Mouse (Mus musculus): ENCODE measurements around the gene 4930539E08Rik. TPM values are rescaled to one million over a fixed set of nuclear protein-coding genes. Genes with fewer than 3 reads are reported as not detected.

The 4930539E08Rik gene
- polyA plus RNA-seq, 1 experiment from 2014 or later = 1.9 TPM

DNA sequence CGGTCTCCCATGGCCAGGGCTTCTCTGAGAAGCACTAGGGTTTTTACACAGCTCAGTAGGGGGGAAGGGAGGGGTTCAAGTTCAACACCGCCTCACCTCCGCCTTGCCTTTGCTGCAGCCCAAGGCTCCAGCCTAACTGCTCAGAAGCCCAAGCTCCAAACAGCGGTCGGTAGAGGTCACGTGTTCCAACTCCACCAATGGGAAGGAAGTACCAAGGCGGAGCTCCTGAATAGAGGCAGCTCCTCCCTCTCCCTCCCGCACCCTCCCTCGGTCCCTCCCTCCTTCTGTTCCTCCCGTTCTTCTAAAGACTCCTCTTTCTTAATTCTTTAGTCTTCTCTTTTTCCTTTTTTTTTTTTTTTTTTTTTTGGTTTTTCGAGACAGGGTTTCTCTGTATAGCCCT, 27.0 kb upstream of the 4930539E08Rik start:
- no peaks in the 10 kb centered on the region for H3K36me3 ChIP-seq
- no peak overlapping the region for H3K9ac ChIP-seq
- no peak overlapping the region for H3K4me2 ChIP-seq
- no peak for ATAC-seq (ENCODE audit: low FRiP score, low read depth)
- H3K27me3 ChIP-seq = no peaks in the 10 kb centered on the region
- no peak overlapping the region for H3K27ac ChIP-seq (replicated peaks)
- no peaks in the 10 kb centered on the region for H3K4me1 ChIP-seq (replicated peaks)
- no peak overlapping the region for H3K4me3 ChIP-seq
- 84% methylated on average over 10 of the region's 11 CpGs for WGBS
- H3K9me3 ChIP-seq = no peaks in the 10 kb centered on the region

- Histone ChIP-seq H3K4me3 (no peak overlapping the region), H3K9ac (no peak overlapping the region), H3K4me1 (replicated peaks) (no peaks in the 10 kb centered on the region), H3K36me3 (no peaks in the 10 kb centered on the region), H3K27me3 (no peaks in the 10 kb centered on the region), H3K27ac (replicated peaks) (no peak overlapping the region), H3K4me2 (no peak overlapping the region), H3K9me3 (no peaks in the 10 kb centered on the region)
- no peak for ATAC-seq (ENCODE audit: low FRiP score, low read depth)
- WGBS = 86% methylated on average over 25 of the region's 25 CpGs
Observed at GRCm38 (mm10) chr17:28940776-28941555, 25.8 kb upstream of the 4930539E08Rik start.

DNA sequence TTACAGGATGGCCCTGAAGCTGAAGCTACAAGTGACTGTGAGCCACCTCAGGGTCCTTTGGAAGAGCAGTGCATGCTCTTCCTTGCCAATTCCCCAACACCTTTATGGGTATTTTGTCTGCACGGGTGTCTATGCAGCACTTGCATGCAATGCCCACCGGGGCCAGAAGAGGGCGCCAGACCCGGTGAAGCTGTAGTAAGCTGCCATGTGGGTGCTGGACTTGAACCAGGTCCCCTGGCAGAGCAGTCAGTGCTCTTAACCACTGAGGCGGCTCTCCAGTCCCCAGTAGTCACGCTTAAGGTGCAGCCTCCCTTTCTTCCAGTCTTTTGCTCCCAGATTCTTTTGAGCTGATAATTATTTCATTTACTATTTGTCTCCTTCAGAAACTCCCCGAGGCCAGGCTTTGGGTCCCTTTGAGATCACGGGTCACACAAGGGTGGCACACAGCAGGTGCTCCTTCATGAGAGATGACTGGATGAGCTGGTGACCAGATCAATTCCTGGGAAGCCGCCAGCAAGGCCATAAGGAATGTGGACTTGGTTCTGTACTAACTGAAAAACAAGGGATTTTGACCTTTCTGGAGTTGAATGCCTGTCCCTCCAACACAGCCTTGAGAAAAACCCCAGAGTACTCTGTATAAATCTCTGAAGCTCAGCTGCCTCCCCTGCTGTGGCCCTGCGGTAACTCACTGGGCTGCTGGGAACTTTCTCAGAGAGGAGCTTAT, 21.7 kb upstream of the 4930539E08Rik start:
- no peak for ATAC-seq (ENCODE audit: low FRiP score, low read depth)
- H3K4me2 ChIP-seq = no peak overlapping the region
- H3K4me3 ChIP-seq = no peak overlapping the region
- H3K4me1 ChIP-seq (replicated peaks) = no peaks in the 10 kb centered on the region
- 85% methylated on average over 10 of the region's 10 CpGs for WGBS
- no peaks in the 10 kb centered on the region for H3K36me3 ChIP-seq
- no peak overlapping the region for H3K27ac ChIP-seq (replicated peaks)
- no peaks in the 10 kb centered on the region for H3K27me3 ChIP-seq
- no peak overlapping the region for H3K9ac ChIP-seq
- no peaks in the 10 kb centered on the region for H3K9me3 ChIP-seq

GRCm38 (mm10) chr17:28936133-28936532, 21.0 kb upstream of the 4930539E08Rik start:
- Histone ChIP-seq H3K27ac (replicated peaks) (no peak overlapping the region), H3K4me3 (no peak overlapping the region), H3K4me1 (replicated peaks) (no peaks in the 10 kb centered on the region), H3K27me3 (no peaks in the 10 kb centered on the region), H3K36me3 (no peaks in the 10 kb centered on the region), H3K9me3 (no peaks in the 10 kb centered on the region), H3K4me2 (no peak overlapping the region), H3K9ac (no peak overlapping the region)
- ATAC-seq (ENCODE audit: low FRiP score, low read depth) = no peak
- 89% methylated on average over 7 of the region's 7 CpGs for WGBS

DNA sequence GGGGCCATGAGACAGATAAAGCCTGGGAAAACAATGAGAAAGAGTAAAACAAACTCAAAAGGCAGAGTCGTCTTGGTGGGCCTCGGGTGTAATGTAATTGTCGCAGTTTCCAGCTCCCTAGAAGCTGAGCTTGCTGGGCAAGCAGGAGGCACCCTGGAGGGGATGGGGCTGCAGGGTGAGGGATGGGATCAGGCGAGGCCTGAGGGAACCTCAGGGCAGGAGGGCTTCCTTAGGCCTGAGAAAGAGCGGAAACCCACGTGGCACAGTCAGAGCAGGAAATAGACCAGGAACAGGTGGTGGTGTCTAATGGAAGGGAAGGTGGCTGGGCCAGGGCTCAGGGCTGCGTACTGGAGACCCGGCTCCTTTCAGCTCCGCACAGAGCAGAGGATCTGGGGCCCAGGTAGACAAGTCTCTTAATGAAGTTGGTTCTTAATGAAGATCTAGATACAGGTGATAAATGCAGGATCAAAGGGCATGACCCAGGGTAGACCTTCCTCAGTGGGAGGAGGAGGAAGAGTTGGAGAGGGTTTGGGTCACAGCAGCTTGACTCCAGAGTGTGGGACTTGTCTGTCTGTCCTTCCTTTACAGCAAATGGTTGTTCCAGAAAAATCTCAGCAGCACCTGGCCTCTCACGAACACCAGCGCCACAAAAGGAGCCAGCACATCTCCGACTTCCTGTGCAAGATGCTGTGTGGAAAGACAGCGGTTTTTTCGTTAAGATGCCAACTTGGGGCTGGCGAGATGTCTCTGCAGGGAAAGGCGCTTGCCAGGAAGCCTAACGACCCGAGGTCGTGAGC, 19.2 kb upstream of the 4930539E08Rik start:
- H3K36me3 ChIP-seq = no peaks in the 10 kb centered on the region
- peaks cover 9% of the 10 kb centered on the region for H3K4me1 ChIP-seq (replicated peaks)
- no peaks in the 10 kb centered on the region for H3K27me3 ChIP-seq
- no peak overlapping the region for H3K9ac ChIP-seq
- no peak overlapping the region for H3K27ac ChIP-seq (replicated peaks)
- no peak overlapping the region for H3K4me3 ChIP-seq
- no peaks in the 10 kb centered on the region for H3K9me3 ChIP-seq
- ATAC-seq (ENCODE audit: low FRiP score, low read depth) = no peak
- WGBS = 78% methylated on average over 19 of the region's 19 CpGs
- H3K4me2 ChIP-seq = no peak overlapping the region

DNA sequence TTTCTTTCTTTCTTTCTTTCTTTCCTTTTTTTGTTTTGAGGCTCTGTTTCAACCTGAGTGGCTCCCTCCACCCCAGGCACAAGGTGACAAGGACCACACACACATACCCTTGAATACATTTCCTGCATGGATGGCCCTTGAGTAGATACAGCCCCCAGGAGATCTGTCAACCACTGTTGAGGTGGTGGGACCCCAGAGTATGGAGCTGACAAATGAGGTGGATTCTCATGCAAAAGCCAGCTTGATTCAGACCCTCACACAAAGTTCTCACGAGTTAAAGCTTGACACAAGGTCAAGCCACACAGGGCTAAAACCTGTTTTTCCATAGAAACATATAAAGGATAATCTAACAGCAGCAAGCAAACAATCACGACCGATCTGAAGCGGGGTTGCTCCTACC, 17.1 kb upstream of the 4930539E08Rik start:
- H3K27me3 ChIP-seq = no peaks in the 10 kb centered on the region
- H3K36me3 ChIP-seq = no peaks in the 10 kb centered on the region
- no peaks in the 10 kb centered on the region for H3K9me3 ChIP-seq
- no peak for ATAC-seq (ENCODE audit: low FRiP score, low read depth)
- no peak overlapping the region for H3K4me2 ChIP-seq
- H3K27ac ChIP-seq (replicated peaks) = no peak overlapping the region
- H3K4me3 ChIP-seq = no peak overlapping the region
- peaks cover 9% of the 10 kb centered on the region for H3K4me1 ChIP-seq (replicated peaks)
- WGBS = 83% methylated on average over 4 of the region's 4 CpGs
- no peak overlapping the region for H3K9ac ChIP-seq

GRCm38 (mm10) chr17:28931436-28932211, 16.5 kb upstream of the 4930539E08Rik start:
- Histone ChIP-seq H3K27me3 (no peaks in the 10 kb centered on the region), H3K4me3 (no peak overlapping the region), H3K9me3 (no peaks in the 10 kb centered on the region), H3K4me1 (replicated peaks) (peaks cover 9% of the 10 kb centered on the region), H3K9ac (no peak overlapping the region), H3K4me2 (no peak overlapping the region), H3K27ac (replicated peaks) (no peak overlapping the region), H3K36me3 (no peaks in the 10 kb centered on the region)
- ATAC-seq (ENCODE audit: low FRiP score, low read depth) = no peak
- WGBS = 91% methylated on average over 18 of the region's 18 CpGs

- Histone ChIP-seq H3K4me2 (peak overlapping the region; percentile 35), H3K9ac (no peak overlapping the region)
Observed at GRCm38 (mm10) chr17:28930392-28931074, 15.4 kb upstream of the 4930539E08Rik start.

GRCm38 (mm10) chr17:28929369-28929768, 14.2 kb upstream of the 4930539E08Rik start:
- ATAC-seq (ENCODE audit: low FRiP score, low read depth) = no peak
- 94% methylated on average over 4 of the region's 4 CpGs for WGBS
- H3K4me1 ChIP-seq (replicated peaks) = peaks cover 9% of the 10 kb centered on the region
- no peaks in the 10 kb centered on the region for H3K27me3 ChIP-seq
- H3K9ac ChIP-seq = no peak overlapping the region
- H3K4me3 ChIP-seq = no peak overlapping the region
- H3K9me3 ChIP-seq = no peaks in the 10 kb centered on the region
- H3K27ac ChIP-seq (replicated peaks) = no peak overlapping the region
- H3K36me3 ChIP-seq = no peaks in the 10 kb centered on the region
- H3K4me2 ChIP-seq = no peak overlapping the region

More at GRCm38 (mm10) chr17:28930392-28931074, 15.4 kb upstream of the 4930539E08Rik start:
- H3K4me1 ChIP-seq (replicated peaks) = peaks cover 9% of the 10 kb centered on the region
- no peak overlapping the region for H3K4me3 ChIP-seq
- H3K27me3 ChIP-seq = no peaks in the 10 kb centered on the region
- ATAC-seq (ENCODE audit: low FRiP score, low read depth) = peak; percentile 54
- peak overlapping the region; percentile 21 for H3K27ac ChIP-seq (replicated peaks)
- H3K9me3 ChIP-seq = no peaks in the 10 kb centered on the region
- H3K36me3 ChIP-seq = no peaks in the 10 kb centered on the region
- WGBS = 14% methylated on average over 14 of the region's 14 CpGs

- peaks cover 9% of the 10 kb centered on the region for H3K4me1 ChIP-seq (replicated peaks)
- H3K36me3 ChIP-seq = no peaks in the 10 kb centered on the region
- H3K9me3 ChIP-seq = no peaks in the 10 kb centered on the region
- no peak for ATAC-seq (ENCODE audit: low FRiP score, low read depth)
- H3K4me3 ChIP-seq = no peak overlapping the region
- 80% methylated on average over 9 of the region's 9 CpGs for WGBS
- H3K4me2 ChIP-seq = no peak overlapping the region
- H3K27me3 ChIP-seq = no peaks in the 10 kb centered on the region
- no peak overlapping the region for H3K9ac ChIP-seq
- H3K27ac ChIP-seq (replicated peaks) = no peak overlapping the region
Observed at GRCm38 (mm10) chr17:28928004-28928403, 12.9 kb upstream of the 4930539E08Rik start.
